Mouse (Mus musculus) myocyte (in vitro differentiated cells): ENCODE measurements around the gene Fam172a. TPM values are rescaled to one million over a fixed set of nuclear protein-coding genes. Genes with fewer than 3 reads are reported as not detected.
A peak's percentile ranks its signal among the peaks of the same experiment; 100 is the strongest.

Experiments
- H3K27me3 ChIP-seq: one replicate; pipeline ENCODE4 v1.6.1; 2011; ENCODE audit not compliant: control insufficient read depth, insufficient read depth, insufficient read length
- H3K36me3 ChIP-seq: one replicate; pipeline ENCODE4 v1.6.1; 2011; ENCODE audit not compliant: control insufficient read depth, insufficient read depth
- H3K4me2 ChIP-seq: one replicate; pipeline ENCODE4 v1.6.1; 2011; ENCODE audit warnings: low read depth, control low read depth
- H3K4me3 ChIP-seq: one replicate; pipeline ENCODE4 v1.5.1; 2011; ENCODE audit warnings: mild to moderate bottlenecking, control low read depth, moderate library complexity
- H3K79me2 ChIP-seq: one replicate; pipeline ENCODE4 v1.6.1; 2011; ENCODE audit not compliant: control insufficient read depth, insufficient read depth
- H3ac ChIP-seq: one replicate; pipeline ENCODE4 v1.6.1; 2011; ENCODE audit not compliant: control insufficient read depth, insufficient read length
- CEBPB ChIP-seq: IDR thresholded peaks from 2 replicates; pipeline ENCODE4 v1.6.1; 2011; ENCODE audit warnings: mild to moderate bottlenecking, moderate library complexity; ENCODE audit not compliant: poor library complexity, insufficient read depth, severe bottlenecking
- E2F4 ChIP-seq: IDR thresholded peaks from one replicate; pipeline ENCODE4 v1.6.1; 2011; ENCODE audit warnings: mild to moderate bottlenecking, control low read depth, moderate library complexity; ENCODE audit not compliant: insufficient read depth
- MAX ChIP-seq: IDR thresholded peaks from one replicate; pipeline ENCODE4 v1.6.1; 2011; ENCODE audit warnings: low read depth, mild to moderate bottlenecking, control low read depth
- MYOD1 ChIP-seq, 3 experiments: IDR thresholded peaks; one replicate each; pipeline ENCODE4 v1.6.1; 2011; ENCODE audit warnings: control low read depth in 2 of 3, low read depth in 2 of 3, mild to moderate bottlenecking in 2 of 3, moderate library complexity in 1 of 3; ENCODE audit not compliant: insufficient read length in 2 of 3, control insufficient read depth in 1 of 3
- MYOG ChIP-seq, 3 experiments: IDR thresholded peaks; one replicate each; pipeline ENCODE4 v1.6.1; 2011; ENCODE audit warnings: control low read depth in 2 of 3, low read depth in 2 of 3, mild to moderate bottlenecking in 2 of 3; ENCODE audit not compliant: insufficient read length in 2 of 3, control insufficient read depth in 1 of 3, insufficient read depth in 1 of 3
- POLR2A ChIP-seq: IDR thresholded peaks from one replicate; pipeline ENCODE4 v1.6.1; 2011; ENCODE audit warnings: low read depth, mild to moderate bottlenecking, control low read depth, moderate library complexity; ENCODE audit not compliant: insufficient read length
- POLR2AphosphoS2 ChIP-seq: IDR thresholded peaks from one replicate; pipeline ENCODE4 v1.6.1; 2011; ENCODE audit warnings: low read depth, control low read depth; ENCODE audit not compliant: insufficient read length
- REST ChIP-seq: IDR thresholded peaks from one replicate; pipeline ENCODE4 v1.6.1; 2011; ENCODE audit warnings: mild to moderate bottlenecking, control low read depth, moderate library complexity; ENCODE audit not compliant: insufficient read depth, insufficient read length
- SRF ChIP-seq: IDR thresholded peaks from one replicate; pipeline ENCODE4 v1.6.1; 2011; ENCODE audit warnings: low read depth; ENCODE audit not compliant: control insufficient read depth, insufficient read length
- TCF12 ChIP-seq: IDR thresholded peaks from one replicate; pipeline ENCODE4 v1.6.1; 2011; ENCODE audit warnings: mild to moderate bottlenecking, control low read depth; ENCODE audit not compliant: poor library complexity, insufficient read depth, severe bottlenecking
- TCF3 ChIP-seq: IDR thresholded peaks from one replicate; pipeline ENCODE4 v1.6.1; 2011; ENCODE audit warnings: low read depth, control low read depth; ENCODE audit not compliant: insufficient read length
- USF1 ChIP-seq: IDR thresholded peaks from one replicate; pipeline ENCODE4 v1.6.1; 2011; ENCODE audit warnings: low read depth, mild to moderate bottlenecking, control low read depth, moderate library complexity
- polyA plus RNA-seq: library from polyadenylated mRNA; unstranded; fragments of >200 nt; fragmentation: generic; extraction: Trizol; gene quantifications from one replicate; pipeline ENCODE4 v1.2.1, GENCODE M21; 2012; ENCODE audit warnings: missing spikeins

The Fam172a gene
- polyA plus RNA-seq, 1 experiment, result 6.5 TPM

DNA sequence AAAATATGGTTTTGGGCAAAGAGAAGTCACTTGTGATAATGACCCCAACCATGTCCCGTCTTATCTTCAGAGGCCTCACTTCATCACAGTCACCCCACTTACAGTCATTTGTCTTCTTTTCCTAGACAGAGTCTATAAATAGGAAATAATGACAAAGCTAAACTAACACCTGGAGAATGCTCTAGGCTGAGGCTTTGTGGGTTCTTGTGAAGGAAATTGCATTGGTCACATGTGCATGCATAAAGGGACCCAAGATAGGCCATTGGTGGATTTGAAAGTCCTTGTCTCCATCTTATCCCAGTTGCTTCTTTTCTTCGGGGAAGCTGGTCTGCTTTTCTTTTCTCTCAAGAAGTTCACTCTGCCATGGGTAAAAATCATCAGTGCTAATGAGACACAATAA lies 400.5 kb downstream of the Fam172a start:
- H3K27me3 ChIP-seq, result no peaks in the 10 kb centered on the region
- no peaks in the 10 kb centered on the region for H3K36me3 ChIP-seq
- H3K4me3 ChIP-seq, result no peak overlapping the region
- H3K79me2 ChIP-seq, result no peaks in the 10 kb centered on the region
- TF ChIP-seq USF1 (peak; percentile 31), POLR2AphosphoS2 (no peak), POLR2A (no peak), TCF3 (no peak)
- H3ac ChIP-seq, result no peak overlapping the region
- H3K4me2 ChIP-seq, result no peak overlapping the region

GRCm38 (mm10) chr13:78104851-78105250 lies 403.0 kb downstream of the Fam172a start:
- Histone ChIP-seq H3ac (no peak overlapping the region), H3K4me2 (no peak overlapping the region), H3K4me3 (no peak overlapping the region), H3K79me2 (no peaks in the 10 kb centered on the region), H3K36me3 (no peaks in the 10 kb centered on the region), H3K27me3 (no peaks in the 10 kb centered on the region)
- TF ChIP-seq MYOG (IDR thresholded peaks at IDR 0.05; ENCODE audit: control insufficient read depth in 1 of 3, insufficient read depth in 1 of 3, insufficient read length in 2 of 3, low read depth in 2 of 3) (no peak), MYOD1 (IDR thresholded peaks at IDR 0.05; ENCODE audit: control insufficient read depth in 1 of 3, insufficient read length in 2 of 3, low read depth in 2 of 3) (no peak), E2F4 (no peak), REST (no peak), POLR2AphosphoS2 (no peak), TCF12 (no peak), USF1 (no peak), MAX (no peak), SRF (no peak), POLR2A (no peak), TCF3 (no peak), CEBPB (no peak)

GRCm38 (mm10) chr13:78110648-78111047 lies 408.8 kb downstream of the Fam172a start:
- Histone ChIP-seq H3K4me3 (no peak overlapping the region), H3K27me3 (no peaks in the 10 kb centered on the region), H3ac (no peak overlapping the region), H3K79me2 (no peaks in the 10 kb centered on the region), H3K36me3 (no peaks in the 10 kb centered on the region), H3K4me2 (no peak overlapping the region)
- TF ChIP-seq REST, result no peak
- TF ChIP-seq E2F4, result no peak
- no peak for TF ChIP-seq USF1
- TF ChIP-seq MAX, result no peak

- Histone ChIP-seq H3K36me3 (no peaks in the 10 kb centered on the region), H3K4me3 (no peak overlapping the region), H3ac (no peak overlapping the region), H3K27me3 (no peaks in the 10 kb centered on the region), H3K79me2 (no peaks in the 10 kb centered on the region), H3K4me2 (no peak overlapping the region)
- no peak for TF ChIP-seq CEBPB
- TF ChIP-seq MYOG (IDR thresholded peaks at IDR 0.05; ENCODE audit: control insufficient read depth in 1 of 3, insufficient read depth in 1 of 3, insufficient read length in 2 of 3, low read depth in 2 of 3), result no peak
- TF ChIP-seq POLR2AphosphoS2, result no peak
- no peak for TF ChIP-seq TCF3
- TF ChIP-seq TCF12, result no peak
- TF ChIP-seq MYOD1 (IDR thresholded peaks at IDR 0.05; ENCODE audit: control insufficient read depth in 1 of 3, insufficient read length in 2 of 3, low read depth in 2 of 3), result no peak
- TF ChIP-seq E2F4, result no peak
- no peak for TF ChIP-seq SRF
- no peak for TF ChIP-seq REST
- TF ChIP-seq POLR2A, result no peak
These were observed 412.1 kb downstream of the Fam172a start for GRCm38 (mm10) chr13:78113978-78114377.

- no peak for TF ChIP-seq REST
- no peak for TF ChIP-seq POLR2A
- no peak for TF ChIP-seq MYOG (IDR thresholded peaks at IDR 0.05; ENCODE audit: control insufficient read depth in 1 of 3, insufficient read depth in 1 of 3, insufficient read length in 2 of 3, low read depth in 2 of 3)
- TF ChIP-seq MAX, result no peak
- no peak for TF ChIP-seq USF1
- no peak for TF ChIP-seq POLR2AphosphoS2
- no peak for TF ChIP-seq MYOD1 (IDR thresholded peaks at IDR 0.05; ENCODE audit: control insufficient read depth in 1 of 3, insufficient read length in 2 of 3, low read depth in 2 of 3)
- no peak for TF ChIP-seq CEBPB
- no peak for TF ChIP-seq E2F4
- no peak for TF ChIP-seq TCF3
- no peak for TF ChIP-seq TCF12
- TF ChIP-seq SRF, result no peak
- Histone ChIP-seq H3K4me3 (no peak overlapping the region), H3K79me2 (no peaks in the 10 kb centered on the region), H3ac (no peak overlapping the region), H3K36me3 (no peaks in the 10 kb centered on the region), H3K4me2 (no peak overlapping the region), H3K27me3 (no peaks in the 10 kb centered on the region)
These were observed 416.9 kb downstream of the Fam172a start for GRCm38 (mm10) chr13:78118715-78119114.
